Mouse (Mus musculus): ENCODE data around the gene Secisbp2.

- no peak for TF ChIP-seq CTCF (IDR thresholded peaks at IDR 0.05; ENCODE audit: extremely low read depth, insufficient read depth, insufficient read length, insufficient replicate concordance)
- no peak for TF ChIP-seq POLR2A (IDR thresholded peaks at IDR 0.05; ENCODE audit: low read depth, low read length)
These were observed 30.1 kb downstream of the Secisbp2 start for GRCm38 (mm10) chr13:51681634-51682033.
